ENCODE assay signal across 9 mouse cellular contexts in the genomic region with DNA sequence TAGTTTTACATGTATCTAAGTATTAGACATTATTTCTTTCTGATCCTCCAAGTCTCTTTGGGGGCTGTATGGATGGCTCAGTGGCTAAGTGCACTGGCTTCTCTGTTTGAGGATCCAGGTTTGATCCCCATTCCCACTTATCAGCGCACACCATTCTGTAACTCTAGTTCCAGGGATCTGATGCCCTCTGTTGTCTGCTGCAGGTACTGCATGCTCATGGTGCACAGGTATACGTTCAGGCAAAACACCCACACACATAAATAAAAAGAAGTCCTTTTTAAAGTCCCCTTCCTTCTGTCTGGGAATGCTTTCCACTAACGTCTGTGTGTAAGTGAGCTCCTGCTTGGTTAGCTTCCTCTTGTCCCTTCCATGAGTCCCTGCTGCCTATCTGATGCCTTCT. TPM values are rescaled to one million over a fixed set of nuclear protein-coding genes. Genes with fewer than 3 reads are reported as not detected.
DNase-seq lines count a peak whose midpoint lies in the region; ATAC-seq lines count a peak whose summit lies in the region.
"Had no signal": no experiment of that assay in that cellular context is flagged by ENCODE, and none has a peak within 500 bp of the region (broad histone marks: within the 10 kb centered on the region; RNA-seq: fewer than 3 reads in every experiment).

No protein-coding gene starts in this region.

- intact Hi-C loops in heart, postnatal 25 days (cut with DNase I): no loop called here

- H3K36me3 ChIP-seq in limb, embryonic 11.5 days (ENCODE audit: control insufficient read depth, insufficient read depth, low read length): peaks cover 4% of the 10 kb centered on the region; the same call in 1 of the 2 replicates
- peaks cover 49% of the 10 kb centered on the region for H3K36me3 ChIP-seq in forebrain, embryonic 13.5 days (ENCODE audit: poor library complexity, severe bottlenecking)
- H3K36me3 ChIP-seq in hindbrain, embryonic 16.5 days (ENCODE audit: control insufficient read depth, insufficient read depth, low read length): peaks cover 18% of the 10 kb centered on the region

- no peak overlapping the region for H3K4me2 ChIP-seq in limb, embryonic 11.5 days (ENCODE audit: low read depth, severe bottlenecking)
- H3K4me2 ChIP-seq in forebrain, embryonic 13.5 days: no peak overlapping the region
- H3K4me2 ChIP-seq in hindbrain, embryonic 16.5 days (ENCODE audit: low read length): no peak overlapping the region

- DNase-seq in heart, adult 11 months: peak; percentile 83
- no peak for DNase-seq in heart, postnatal 25 days (ENCODE audit: low spot score)
- peak; percentile 29 for DNase-seq in urinary bladder, postnatal 14 days (ENCODE audit: low spot score)
- DNase-seq in urinary bladder, postnatal 10 days (ENCODE audit: low spot score): no peak
- peak; percentile 66 for DNase-seq in limb, embryonic 11.5 days (ENCODE audit: low spot score)
- DNase-seq in right cerebral cortex, postnatal 10 days (ENCODE audit: low spot score in 2 of 2): no peak

- H3K27ac ChIP-seq in limb, embryonic 11.5 days (replicated peaks; ENCODE audit: low read depth, low read length): no peak overlapping the region
- H3K27ac ChIP-seq in forebrain, embryonic 13.5 days: no peak overlapping the region
- no peak overlapping the region for H3K27ac ChIP-seq in hindbrain, embryonic 16.5 days (ENCODE audit: low read depth, low read length)

- H3K27me3 ChIP-seq in limb, embryonic 11.5 days (ENCODE audit: control insufficient read depth, insufficient read depth, low read length): no peaks in the 10 kb centered on the region
- H3K27me3 ChIP-seq in forebrain, embryonic 13.5 days: no peaks in the 10 kb centered on the region
- no peaks in the 10 kb centered on the region for H3K27me3 ChIP-seq in hindbrain, embryonic 16.5 days (replicated peaks; ENCODE audit: control insufficient read depth, insufficient read depth, low read length)

- H3K9ac ChIP-seq in limb, embryonic 11.5 days (ENCODE audit: low read length): no peak overlapping the region
- H3K9ac ChIP-seq in forebrain, embryonic 13.5 days: no peak overlapping the region
- no peak overlapping the region for H3K9ac ChIP-seq in hindbrain, embryonic 16.5 days (ENCODE audit: low read depth, low read length)

- WGBS in limb, embryonic 11.5 days: 56% methylated on average over 3 of the region's 3 CpGs
- WGBS in forebrain, embryonic 13.5 days: 59% methylated on average over 3 of the region's 3 CpGs
- WGBS in hindbrain, embryonic 16.5 days: 58% methylated on average over 3 of the region's 3 CpGs

- H3K9me3 ChIP-seq in limb, embryonic 11.5 days (ENCODE audit: control insufficient read depth, low read length): no peaks in the 10 kb centered on the region
- H3K9me3 ChIP-seq in forebrain, embryonic 13.5 days (replicated peaks): no peaks in the 10 kb centered on the region
- no peaks in the 10 kb centered on the region for H3K9me3 ChIP-seq in hindbrain, embryonic 16.5 days (ENCODE audit: control insufficient read depth, low read length)

- ATAC-seq in limb, embryonic 11.5 days (ENCODE audit: insufficient number of reproducible peaks, low FRiP score, low TSS enrichment, low read depth): no peak
- ATAC-seq in forebrain, embryonic 13.5 days: no peak
- ATAC-seq in hindbrain, embryonic 16.5 days: no peak

- no peak overlapping the region for H3K4me3 ChIP-seq in limb, embryonic 11.5 days (ENCODE audit: low read depth, low read length)
- H3K4me3 ChIP-seq in forebrain, embryonic 13.5 days: no peak overlapping the region
- H3K4me3 ChIP-seq in hindbrain, embryonic 16.5 days (ENCODE audit: low read length): no peak overlapping the region

- H3K4me1 ChIP-seq in limb, embryonic 11.5 days (ENCODE audit: control insufficient read depth, insufficient read depth, low read length): no peaks in the 10 kb centered on the region
- H3K4me1 ChIP-seq in forebrain, embryonic 13.5 days: no peaks in the 10 kb centered on the region
- no peaks in the 10 kb centered on the region for H3K4me1 ChIP-seq in hindbrain, embryonic 16.5 days (ENCODE audit: control insufficient read depth, insufficient read depth, low read depth, low read length)

RNA-seq across cellular contexts. Expression of a gene that starts 16.0 kb away (rescaled TPM):
- total RNA-seq in heart, postnatal 25 days (2021): under 1 TPM; 0.14 to 0.18 TPM
- 0.70 and 0.99 TPM in 2 replicates for polyA plus RNA-seq in limb, embryonic 11.5 days (2014; fragmentation: Nextera tagmentation; extraction: Ambion mirVana)
- polyA plus RNA-seq in forebrain, embryonic 13.5 days (2015; fragmentation: Nextera tagmentation; extraction: Ambion mirVana): 3.6 and 4.3 TPM in 2 replicates
- 4.7 and 4.8 TPM in 2 replicates for polyA plus RNA-seq in hindbrain, embryonic 16.5 days (2015; fragmentation: Nextera tagmentation; extraction: Ambion mirVana)

RNA-seq across cellular contexts. Expression of a gene that starts 18.1 kb away (rescaled TPM):
- total RNA-seq in heart, postnatal 25 days (2021): 10 to 100 TPM in 1 of 2 experiments, 1 to 10 TPM in 1; 8.2 to 10.1 TPM
- polyA plus RNA-seq in limb, embryonic 11.5 days (2014; fragmentation: Nextera tagmentation; extraction: Ambion mirVana): 6.1 TPM in 2 replicates
- 9.2 and 11.0 TPM in 2 replicates for polyA plus RNA-seq in forebrain, embryonic 13.5 days (2015; fragmentation: Nextera tagmentation; extraction: Ambion mirVana)
- polyA plus RNA-seq in hindbrain, embryonic 16.5 days (2015; fragmentation: Nextera tagmentation; extraction: Ambion mirVana): 7.6 and 7.7 TPM in 2 replicates

RNA-seq across cellular contexts. Expression of a gene that starts 31.8 kb away (rescaled TPM):
- total RNA-seq in heart, postnatal 25 days (2021): 1 to 10 TPM; 2.2 to 2.4 TPM
- 1.1 TPM in 2 replicates for polyA plus RNA-seq in limb, embryonic 11.5 days (2014; fragmentation: Nextera tagmentation; extraction: Ambion mirVana)
- polyA plus RNA-seq in forebrain, embryonic 13.5 days (2015; fragmentation: Nextera tagmentation; extraction: Ambion mirVana): 0.84 and 0.99 TPM in 2 replicates
- 1.3 and 1.5 TPM in 2 replicates for polyA plus RNA-seq in hindbrain, embryonic 16.5 days (2015; fragmentation: Nextera tagmentation; extraction: Ambion mirVana)
- total RNA-seq: neutrophil, adult 5-6 weeks had no signal

Comparison
In these comparisons a context has a peak if more than half of its experiments do, and no peak if none do; other contexts are left out.
1. DNase-seq: peak in heart, adult 11 months (single experiment), urinary bladder, postnatal 14 days (single experiment) and limb, embryonic 11.5 days (single experiment); none in heart, postnatal 25 days (single experiment), urinary bladder, postnatal 10 days (single experiment) and right cerebral cortex, postnatal 10 days (0 of 2).